9 mouse cellular contexts compared by ENCODE assay signal in genomic region chr9:123531234-123531633, GRCm38 (mm10). TPM values are rescaled to one million over a fixed set of nuclear protein-coding genes. Genes with fewer than 3 reads are reported as not detected.
A peak's percentile ranks its signal among the peaks of the same experiment; 100 is the strongest.
DNase-seq lines count a peak whose midpoint lies in the region; ATAC-seq and TF ChIP-seq lines count a peak whose summit lies in the region.
"Had no signal": no experiment of that assay in that cellular context is flagged by ENCODE, and none has a peak within 500 bp of the region (broad histone marks: within the 10 kb centered on the region; RNA-seq: fewer than 3 reads in every experiment).

No protein-coding gene starts in this region.

- no peak for ATAC-seq in heart, embryonic 15.5 days (replicated peaks; ENCODE audit: insufficient number of reproducible peaks, insufficient read depth, low FRiP score, low read depth)
- ATAC-seq in hindbrain, embryonic 14.5 days (ENCODE audit: low FRiP score): no peak

- TF ChIP-seq CTCF in cortical plate, adult 2 months (IDR thresholded peaks at IDR 0.05; ENCODE audit: extremely low read depth, insufficient read depth, low read length): no peak

- peak overlapping the region; percentile 60 for H3K4me2 ChIP-seq in heart, embryonic 15.5 days
- H3K4me2 ChIP-seq in hindbrain, embryonic 14.5 days (replicated peaks): peak overlapping the region; percentile 63

- H3K4me1 ChIP-seq in heart, embryonic 15.5 days (replicated peaks): peaks cover 28% of the 10 kb centered on the region
- peaks cover 7% of the 10 kb centered on the region for H3K4me1 ChIP-seq in cortical plate, adult 2 months (ENCODE audit: control insufficient read depth, insufficient read depth, low read length)
- H3K4me1 ChIP-seq in hindbrain, embryonic 14.5 days (replicated peaks; ENCODE audit: control insufficient read depth, insufficient read depth, low read length): peaks cover 29% of the 10 kb centered on the region
- peaks cover 27% of the 10 kb centered on the region for H3K4me1 ChIP-seq in midbrain, embryonic 10.5 days

- H3K27ac ChIP-seq in heart, embryonic 15.5 days: no peak overlapping the region
- H3K27ac ChIP-seq in cortical plate, adult 2 months (ENCODE audit: insufficient read depth, low read length): no peak overlapping the region
- no peak overlapping the region for H3K27ac ChIP-seq in hindbrain, embryonic 14.5 days
- no peak overlapping the region for H3K27ac ChIP-seq in midbrain, embryonic 10.5 days (replicated peaks)

- peak overlapping the region; percentile 99; the same call in 1 of the 2 replicates for H3K9ac ChIP-seq in heart, embryonic 15.5 days
- H3K9ac ChIP-seq in hindbrain, embryonic 14.5 days: peak overlapping the region; percentile 98; the same call in 1 of the 2 replicates

- H3K36me3 ChIP-seq in heart, embryonic 15.5 days: no peaks in the 10 kb centered on the region
- H3K36me3 ChIP-seq in hindbrain, embryonic 14.5 days (replicated peaks; ENCODE audit: control insufficient read depth, insufficient read depth): 0 out of 2 replicates have a peak, but pooled peaks cover 3% of the 10 kb centered on the region
- H3K36me3 ChIP-seq in midbrain, embryonic 10.5 days: no peaks in the 10 kb centered on the region

- H3K9me3 ChIP-seq in heart, embryonic 15.5 days (replicated peaks): no peaks in the 10 kb centered on the region
- H3K9me3 ChIP-seq in hindbrain, embryonic 14.5 days (ENCODE audit: control insufficient read depth, low read length): no peaks in the 10 kb centered on the region
- H3K9me3 ChIP-seq in midbrain, embryonic 10.5 days (replicated peaks): no peaks in the 10 kb centered on the region

- H3K27me3 ChIP-seq in heart, embryonic 15.5 days: no peaks in the 10 kb centered on the region
- H3K27me3 ChIP-seq in hindbrain, embryonic 14.5 days (ENCODE audit: control insufficient read depth, insufficient read depth, low read length): no peaks in the 10 kb centered on the region
- H3K27me3 ChIP-seq in midbrain, embryonic 10.5 days (ENCODE audit: low read depth, poor library complexity, severe bottlenecking): no peaks in the 10 kb centered on the region

- peak overlapping the region; percentile 98 for H3K4me3 ChIP-seq in heart, embryonic 15.5 days
- H3K4me3 ChIP-seq in cortical plate, adult 2 months (ENCODE audit: insufficient read depth, low read length): peak overlapping the region; percentile 65; the same call in 1 of the 2 replicates
- H3K4me3 ChIP-seq in hindbrain, embryonic 14.5 days (replicated peaks; ENCODE audit: low read length): peak overlapping the region; percentile 87
- H3K4me3 ChIP-seq in midbrain, embryonic 10.5 days: peak overlapping the region; percentile 83

- DNase-seq in heart, postnatal 4 days: no peak
- DNase-seq in hindbrain, embryonic 14.5 days (ENCODE audit: low spot score): no peak
- no peak for DNase-seq in midbrain, embryonic 10.5 days (ENCODE audit: low spot score)
- no peak for DNase-seq in adrenal gland, adult 8-10 months
- DNase-seq in ovary, postnatal 14 days (ENCODE audit: low spot score): no peak
- no peak for DNase-seq in urinary bladder, postnatal 10 days (ENCODE audit: low spot score)
- DNase-seq: gastrocnemius, postnatal 14 days had no signal

- no peak for TF ChIP-seq POLR2A in cortical plate, adult 2 months (IDR thresholded peaks at IDR 0.05; ENCODE audit: extremely low read depth, insufficient read depth, low read length)

RNA-seq across cellular contexts. Expression of gene Sacm1l, which starts 1.7 kb away (rescaled TPM):
- 43.9 and 45.3 TPM in 2 replicates for polyA plus RNA-seq in heart, embryonic 15.5 days (2015; fragmentation: Nextera tagmentation; extraction: Ambion mirVana)
- total RNA-seq in heart, postnatal 4 days (2021): 10 to 100 TPM; 44.6 to 47.0 TPM
- 35.9 and 37.0 TPM in 2 replicates for polyA plus RNA-seq in cortical plate, adult 2 months (2012; rRNA removed)
- polyA plus RNA-seq in hindbrain, embryonic 14.5 days (2014; fragmentation: Nextera tagmentation; extraction: Ambion mirVana): 56.7 and 71.8 TPM in 2 replicates
- polyA plus RNA-seq in midbrain, embryonic 10.5 days (2016; fragmentation: Nextera tagmentation; extraction: Ambion mirVana): 44.0 and 47.1 TPM in 2 replicates
- 100 to 1,000 TPM in 1 of 4 experiments, 10 to 100 TPM in 3; 80.8 to 101 (median 85.6) TPM for total RNA-seq in adrenal gland, adult 8-10 months (2022)

RNA-seq across cellular contexts. Expression of gene Limd1, which starts 52.7 kb away (rescaled TPM):
- 50.3 and 56.1 TPM in 2 replicates for polyA plus RNA-seq in heart, embryonic 15.5 days (2015; fragmentation: Nextera tagmentation; extraction: Ambion mirVana)
- total RNA-seq in heart, postnatal 4 days (2021): 10 to 100 TPM; 49.1 to 53.5 TPM
- 8.0 and 9.0 TPM in 2 replicates for polyA plus RNA-seq in cortical plate, adult 2 months (2012; rRNA removed)
- polyA plus RNA-seq in hindbrain, embryonic 14.5 days (2014; fragmentation: Nextera tagmentation; extraction: Ambion mirVana): 14.1 and 15.5 TPM in 2 replicates
- 50.1 and 51.6 TPM in 2 replicates for polyA plus RNA-seq in midbrain, embryonic 10.5 days (2016; fragmentation: Nextera tagmentation; extraction: Ambion mirVana)
- 10 to 100 TPM; 31.3 to 33.8 (median 31.9) TPM for total RNA-seq in adrenal gland, adult 8-10 months (2022)
